ENCODE assay signal across 8 mouse cellular contexts in genomic region chr7:140137135-140138020, GRCm38 (mm10). TPM values are rescaled to one million over a fixed set of nuclear protein-coding genes. Genes with fewer than 3 reads are reported as not detected.
DNase-seq lines count a peak whose midpoint lies in the region; ATAC-seq lines count a peak whose summit lies in the region.

Gene Mtg1, plus strand, starts transcription at chr7:140137564.

- no peaks in the 10 kb centered on the region for H3K9me3 ChIP-seq in intestine, embryonic 14.5 days (ENCODE audit: control insufficient read depth, low read length)

- ATAC-seq in intestine, embryonic 14.5 days (replicated peaks; ENCODE audit: low FRiP score, low TSS enrichment, low read depth): peak; percentile 98

- DNase-seq in adrenal gland, adult (ENCODE audit: inconsistent age in 2 of 2, low spot score in 1 of 2): peak; percentile 96 to 99
- DNase-seq in embryo, embryonic 10.5 days (ENCODE audit: low spot score): peak; percentile 94
- DNase-seq in gastrocnemius, postnatal 25 days: peak; percentile 93
- DNase-seq in intestine, embryonic 14.5 days (ENCODE audit: low spot score): peak; percentile 98
- DNase-seq in left cerebral cortex, postnatal 14 days (ENCODE audit: low spot score in 2 of 2): peak; percentile 98 to 99
- DNase-seq in mesoderm, embryonic 11.5 days (ENCODE audit: low read depth, low spot score): peak; percentile 95
- DNase-seq in right cerebral cortex, postnatal 36 days (ENCODE audit: low spot score in 2 of 2): peak; percentile 93 to 96
- peak; percentile 95 for DNase-seq in yolk sac, embryonic 10.5 days (ENCODE audit: low spot score)

- H3K4me3 ChIP-seq in intestine, embryonic 14.5 days (ENCODE audit: low read depth, low read length): peak within 1 kb of the TSS; percentile 68

- intact Hi-C loops in left cerebral cortex, postnatal 14 days (cut with DNase I): loop anchor here (5.0 kb wide), 1 partner anchor 55 kb away; the partner anchor contains the start of gene Caly

- WGBS in intestine, embryonic 14.5 days: 2% methylated on average over 39 of the region's 39 CpGs

- H3K27ac ChIP-seq in intestine, embryonic 14.5 days (ENCODE audit: low read depth): peak within 1 kb of the TSS; percentile 40

- H3K4me1 ChIP-seq in intestine, embryonic 14.5 days (replicated peaks; ENCODE audit: control insufficient read depth, insufficient read depth, low read length): 0 out of 2 replicates have a peak, but pooled peaks cover 4% of the 10 kb centered on the region

- peaks cover 15% of the 10 kb centered on the region for H3K36me3 ChIP-seq in intestine, embryonic 14.5 days (ENCODE audit: control insufficient read depth, insufficient read depth, low read length)

- peak within 1 kb of the TSS; percentile 88 for H3K9ac ChIP-seq in intestine, embryonic 14.5 days (ENCODE audit: low read length)

- H3K4me2 ChIP-seq in intestine, embryonic 14.5 days (ENCODE audit: low read length): peak within 1 kb of the TSS; percentile 80

- no peaks in the 10 kb centered on the region for H3K27me3 ChIP-seq in intestine, embryonic 14.5 days (replicated peaks; ENCODE audit: control insufficient read depth, insufficient read depth, low read length)

RNA-seq across cellular contexts. Expression of gene Mtg1, which starts in this region (rescaled TPM):
- 10 to 100 TPM; 21.7 to 24.6 TPM for total RNA-seq in gastrocnemius, postnatal 25 days (2021)
- polyA plus RNA-seq in intestine, embryonic 14.5 days (2014; fragmentation: Nextera tagmentation; extraction: Ambion mirVana): 30.8 and 31.6 TPM in 2 replicates
- total RNA-seq in left cerebral cortex, postnatal 14 days (2021): 10 to 100 TPM; 19.5 to 21.8 TPM

Comparison
In these comparisons a context has a peak if more than half of its experiments do, and no peak if none do; other contexts are left out.
1. Peak in every context shown above with its lines: DNase-seq, ATAC-seq, H3K4me3 ChIP-seq and H3K27ac ChIP-seq.